ENCODE assay signal across 10 mouse cellular contexts in genomic region chr1:92424714-92425113, GRCm38 (mm10).
"Had no signal": no experiment of that assay in that cellular context is flagged by ENCODE, and none has a peak within 500 bp of the region (broad histone marks: within the 10 kb centered on the region; RNA-seq: fewer than 3 reads in every experiment).

No protein-coding gene starts in this region.

- DNase-seq: kidney, postnatal 10 days; kidney, postnatal 4 days; left cerebral cortex, postnatal 4 days; lung, adult 18-20 months; right cerebral cortex, postnatal 14 days; thymus, postnatal 36 days had no signal

- H3K4me2 ChIP-seq: limb, embryonic 13.5 days; neural tube, embryonic 12.5 days had no signal

- H3K27me3 ChIP-seq: limb, embryonic 13.5 days; neural tube, embryonic 12.5 days had no signal

- H3K36me3 ChIP-seq: limb, embryonic 13.5 days; neural tube, embryonic 12.5 days had no signal

- H3K9me3 ChIP-seq: neural tube, embryonic 12.5 days had no signal

- H3K4me3 ChIP-seq: layer of hippocampus, adult 2 months; limb, embryonic 13.5 days; neural tube, embryonic 12.5 days had no signal

- H3K27ac ChIP-seq: layer of hippocampus, adult 2 months; limb, embryonic 13.5 days; liver, embryonic 14.5 days; neural tube, embryonic 12.5 days had no signal

- H3K9ac ChIP-seq: limb, embryonic 13.5 days; liver, embryonic 14.5 days; neural tube, embryonic 12.5 days had no signal

- H3K4me1 ChIP-seq: limb, embryonic 13.5 days; neural tube, embryonic 12.5 days had no signal
